Mouse (Mus musculus) heart, adult 2 months (tissue): ENCODE results near the gene Exoc2. TPM values are rescaled to one million over a fixed set of nuclear protein-coding genes. Genes with fewer than 3 reads are reported as not detected.

Experiments used
- DNase-seq, 2 experiments: peaks; one replicate each; pipeline ENCODE4 v3.0.0; 2021
- H3K27ac ChIP-seq: fragments of 200-600 bp; 2 replicates; pipeline ENCODE4 v1.8.1; 2022
- H3K27me3 ChIP-seq: fragments of 200-500 bp; 2 replicates; pipeline ENCODE4 v1.6.1; 2012; ENCODE audit warnings: mild to moderate bottlenecking, low read length, inconsistent platforms, mixed read lengths; ENCODE audit not compliant: control insufficient read depth, insufficient read depth
- H3K36me3 ChIP-seq: fragments of 200-500 bp; 2 replicates; pipeline ENCODE4 v1.6.1; 2012; ENCODE audit warnings: low read length, inconsistent platforms; ENCODE audit not compliant: control insufficient read depth, insufficient read depth
- H3K4me1 ChIP-seq: fragments of 200-500 bp; 2 replicates; pipeline ENCODE4 v1.6.1; 2011; ENCODE audit warnings: low read length; ENCODE audit not compliant: control insufficient read depth, insufficient read depth
- H3K4me3 ChIP-seq: fragments of 200-600 bp; 2 replicates; pipeline ENCODE4 v1.8.1; 2022
- H3K79me2 ChIP-seq: fragments of 200-500 bp; replicated peaks from 2 replicates; pipeline ENCODE4 v1.6.1; 2012; ENCODE audit warnings: mild to moderate bottlenecking, inconsistent platforms, low read length, moderate library complexity, mixed read lengths; ENCODE audit not compliant: control insufficient read depth, insufficient read depth
- H3K9ac ChIP-seq: fragments of 200-500 bp; 2 replicates; pipeline ENCODE4 v1.6.1; 2012; ENCODE audit warnings: low read depth, mild to moderate bottlenecking, control low read depth, inconsistent platforms, low read length, mixed read lengths
- CTCF ChIP-seq: fragments of 200-600 bp; IDR thresholded peaks from 2 replicates; pipeline ENCODE4 v1.8.1; 2022; ENCODE audit warnings: antibody characterized with exemption, mild to moderate bottlenecking, moderate library complexity
- EP300 ChIP-seq: fragments of 200-500 bp; IDR thresholded peaks from 2 replicates; pipeline ENCODE4 v1.6.1; 2011; ENCODE audit warnings: low read depth, low read length, control low read depth; ENCODE audit not compliant: insufficient read depth
- POLR2A ChIP-seq: fragments of 200-500 bp; IDR thresholded peaks from 2 replicates; pipeline ENCODE4 v1.6.1; 2011; ENCODE audit warnings: mild to moderate bottlenecking, low read depth, low read length, control low read depth; ENCODE audit not compliant: insufficient read depth
- WGBS: fragments of 180-500 bp; shearing (Covaris S2); methylation state at CpG from one replicate; pipeline ENCODE4 v1.1.7; 2018; 5-methylcytosine and 5-hydroxymethylcytosine counted together
- intact Hi-C: fragments of 180-260 bp; cut with DNase I; formaldehyde crosslinking; loops from one replicate; pipeline ENCODE4 v1.15.1; 2025
- polyA plus RNA-seq: library from polyadenylated mRNA; depleted of rRNA; stranded (reverse); fragments of >200 nt; gene quantifications from 2 replicates; pipeline ENCODE4 v1.2.3, GENCODE M21; 2012; rRNA removed
- total RNA-seq, 2 experiments: library from RNA; stranded (reverse); gene quantifications; 2 replicates each; pipeline ENCODE4 v1.2.3; 2021

The Exoc2 gene
- total and polyA plus RNA-seq, 3 experiments, result 6.4 to 14.7 (median 14.3) TPM

- no peak for DNase-seq
- Histone ChIP-seq H3K27ac (peak overlapping the region; percentile 20; the same call in 1 of the 2 replicates), H3K4me3 (no peak overlapping the region), H3K27me3 (no peaks in the 10 kb centered on the region), H3K36me3 (no peaks in the 10 kb centered on the region; the same call in 1 of the 2 replicates), H3K4me1 (peaks cover 2% of the 10 kb centered on the region; the same call in 1 of the 2 replicates), H3K9ac (no peak overlapping the region), H3K79me2 (no peaks in the 10 kb centered on the region)
- peak; percentile 10; the same call in 1 of the 2 replicates for TF ChIP-seq CTCF
- TF ChIP-seq EP300, result no peak
- intact Hi-C loops, result no loop called here
- 40% methylated on average over 6 of the region's 6 CpGs for WGBS
These were observed 206.3 kb downstream of the Exoc2 start for GRCm38 (mm10) chr13:30767477-30768127.

GRCm38 (mm10) chr13:30766636-30767476 lies 207.0 kb downstream of the Exoc2 start:
- intact Hi-C loops, result no loop called here
- 72% methylated on average over 5 of the region's 5 CpGs for WGBS
- Histone ChIP-seq H3K4me3 (no peak overlapping the region), H3K27ac (no peak overlapping the region), H3K36me3 (no peaks in the 10 kb centered on the region; the same call in 1 of the 2 replicates), H3K79me2 (no peaks in the 10 kb centered on the region), H3K27me3 (no peaks in the 10 kb centered on the region), H3K4me1 (peaks cover 2% of the 10 kb centered on the region; the same call in 1 of the 2 replicates), H3K9ac (no peak overlapping the region)
- no peak for DNase-seq
- TF ChIP-seq EP300, result no peak
- no peak for TF ChIP-seq CTCF
- TF ChIP-seq POLR2A, result no peak

GRCm38 (mm10) chr13:30765906-30766305 lies 208.0 kb downstream of the Exoc2 start:
- intact Hi-C loops, result no loop called here
- DNase-seq, result no peak
- H3K36me3 ChIP-seq, result no peaks in the 10 kb centered on the region; the same call in 1 of the 2 replicates
- H3K4me1 ChIP-seq, result peaks cover 2% of the 10 kb centered on the region; the same call in 1 of the 2 replicates
- no peak overlapping the region for H3K27ac ChIP-seq
- no peaks in the 10 kb centered on the region for H3K27me3 ChIP-seq
- H3K9ac ChIP-seq, result no peak overlapping the region
- 63% methylated on average over 5 of the region's 5 CpGs for WGBS
- no peaks in the 10 kb centered on the region for H3K79me2 ChIP-seq
- no peak for TF ChIP-seq EP300
- no peak overlapping the region for H3K4me3 ChIP-seq

GRCm38 (mm10) chr13:30764014-30764740 lies 209.7 kb downstream of the Exoc2 start:
- H3K79me2 ChIP-seq, result no peaks in the 10 kb centered on the region
- H3K27me3 ChIP-seq, result no peaks in the 10 kb centered on the region
- DNase-seq, result peak; percentile 6 to 68
- no peaks in the 10 kb centered on the region; the same call in 1 of the 2 replicates for H3K36me3 ChIP-seq
- intact Hi-C loops, result no loop called here
- no peak overlapping the region for H3K27ac ChIP-seq
- H3K4me1 ChIP-seq, result peaks cover 2% of the 10 kb centered on the region; the same call in 1 of the 2 replicates
- WGBS, result 58% methylated on average over 8 of the region's 8 CpGs
- no peak overlapping the region for H3K4me3 ChIP-seq
- no peak overlapping the region for H3K9ac ChIP-seq
- TF ChIP-seq CTCF (no peak), POLR2A (no peak), EP300 (no peak)

Other genes with a start within 250 kb of the Exoc2 start
- gene Irf4, start 224.9 kb downstream of the Exoc2 start, total RNA-seq, result 1 to 10 TPM; 1.3 to 2.1 TPM
- 0.91 and 0.92 TPM in 2 replicates for gene Irf4, start 224.9 kb downstream of the Exoc2 start, polyA plus RNA-seq
- gene Hus1b, start 26.3 kb downstream of the Exoc2 start, total RNA-seq, result under 1 TPM in 1 of 2 experiments, not detected in 1; 0.42 TPM
- gene Hus1b, start 26.3 kb downstream of the Exoc2 start, polyA plus RNA-seq, result not detected in 2 replicates
- not detected for gene Gm5447, start 111 bp upstream of the Exoc2 start, total RNA-seq
- not detected in 2 replicates for gene Gm5447, start 111 bp upstream of the Exoc2 start, polyA plus RNA-seq